Mouse (Mus musculus): Measurements from ENCODE around the gene Ctdsp1. TPM values are rescaled to one million over a fixed set of nuclear protein-coding genes. Genes with fewer than 3 reads are reported as not detected.

Ctdsp1 gene
- polyA plus RNA-seq, 1 experiment from 2014 or later: 41.5 TPM

DNA sequence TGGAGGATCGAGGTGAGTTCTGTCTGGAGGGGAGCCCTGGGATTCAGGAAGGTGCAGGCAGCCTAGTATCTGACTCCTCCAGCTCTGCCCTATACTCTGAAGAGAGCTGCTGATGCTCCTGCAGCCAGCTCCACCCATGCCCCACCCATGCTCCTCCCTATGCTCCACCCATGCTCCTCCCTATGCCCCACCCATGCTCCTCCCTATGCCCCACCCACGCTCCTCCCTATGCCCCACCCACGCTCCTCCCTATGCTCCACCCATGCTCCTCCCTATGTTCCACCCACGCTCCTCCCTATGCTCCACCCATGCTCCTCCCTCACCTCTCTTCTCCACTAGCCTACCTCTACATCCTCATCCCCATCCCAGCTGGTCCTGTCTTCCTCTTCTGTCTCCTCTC lies 23.8 kb downstream of the Ctdsp1 start:
- Histone ChIP-seq H3K9ac (ENCODE audit: low read length) (no peak overlapping the region), H3K36me3 (ENCODE audit: control insufficient read depth, insufficient read depth, low read length) (no peaks in the 10 kb centered on the region)
- WGBS: 31% methylated on average over 4 of the region's 4 CpGs

DNA sequence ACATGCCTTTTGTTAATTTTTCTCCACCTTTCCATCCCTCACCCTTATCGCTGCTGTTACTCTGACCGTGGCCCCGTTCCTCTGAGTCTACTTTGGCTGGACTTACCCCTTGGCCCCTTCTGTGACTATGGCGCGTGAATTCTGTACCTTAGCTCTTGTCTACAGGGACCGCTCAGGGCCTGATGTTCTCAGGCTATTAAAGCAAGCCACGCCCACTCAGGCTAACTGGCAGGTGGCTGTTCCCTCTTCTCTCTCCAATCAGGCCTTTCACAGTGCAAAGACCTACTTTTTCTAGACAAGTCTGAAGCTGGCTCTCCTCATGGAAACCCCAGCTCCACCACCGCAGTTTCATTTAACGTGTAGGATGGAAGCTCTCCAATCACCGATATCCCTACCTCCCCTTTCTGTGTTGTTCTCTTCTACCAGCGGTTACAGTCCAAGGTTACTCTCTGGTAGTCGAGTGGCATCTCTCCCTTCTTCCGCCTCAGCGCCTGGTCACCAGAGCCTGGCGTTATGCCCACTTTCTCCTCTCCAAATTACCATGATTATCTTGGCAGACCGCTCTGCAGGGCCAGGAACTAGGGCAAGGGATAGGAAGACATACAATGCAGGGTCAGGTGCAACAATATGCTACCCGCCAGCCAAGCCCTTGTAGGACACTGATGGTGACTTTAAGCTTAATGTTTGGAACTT lies 27.6 kb downstream of the Ctdsp1 start:
- H3K27ac ChIP-seq (ENCODE audit: low read depth, low read length): no peak overlapping the region
- H3K4me2 ChIP-seq (ENCODE audit: low read depth): no peak overlapping the region
- H3K27me3 ChIP-seq (ENCODE audit: control insufficient read depth, insufficient read depth, low read length): no peaks in the 10 kb centered on the region
- H3K4me1 ChIP-seq (ENCODE audit: control insufficient read depth, insufficient read depth, low read length): no peaks in the 10 kb centered on the region
- no peaks in the 10 kb centered on the region for H3K36me3 ChIP-seq (ENCODE audit: control insufficient read depth, insufficient read depth, low read length)
- DNase-seq (ENCODE audit: low spot score) (no peak), ATAC-seq (ENCODE audit: insufficient read depth, low FRiP score, low TSS enrichment) (no peak)
- 77% methylated on average over 17 of the region's 17 CpGs for WGBS
- no peak overlapping the region for H3K9ac ChIP-seq (ENCODE audit: low read length)
- H3K4me3 ChIP-seq (ENCODE audit: low read depth, low read length): no peak overlapping the region
- no peaks in the 10 kb centered on the region for H3K9me3 ChIP-seq (ENCODE audit: control insufficient read depth, low read length)

More for the DNA sequence above, 23.8 kb downstream of the Ctdsp1 start:
- Histone ChIP-seq H3K27ac (ENCODE audit: low read depth, low read length) (no peak overlapping the region), H3K27me3 (ENCODE audit: control insufficient read depth, insufficient read depth, low read length) (no peaks in the 10 kb centered on the region), H3K4me2 (ENCODE audit: low read depth) (no peak overlapping the region), H3K9me3 (ENCODE audit: control insufficient read depth, low read length) (no peaks in the 10 kb centered on the region), H3K4me1 (ENCODE audit: control insufficient read depth, insufficient read depth, low read length) (no peaks in the 10 kb centered on the region), H3K4me3 (ENCODE audit: low read depth, low read length) (no peak overlapping the region)
- DNase-seq (ENCODE audit: low spot score) (no peak), ATAC-seq (ENCODE audit: insufficient read depth, low FRiP score, low TSS enrichment) (no peak)

DNA sequence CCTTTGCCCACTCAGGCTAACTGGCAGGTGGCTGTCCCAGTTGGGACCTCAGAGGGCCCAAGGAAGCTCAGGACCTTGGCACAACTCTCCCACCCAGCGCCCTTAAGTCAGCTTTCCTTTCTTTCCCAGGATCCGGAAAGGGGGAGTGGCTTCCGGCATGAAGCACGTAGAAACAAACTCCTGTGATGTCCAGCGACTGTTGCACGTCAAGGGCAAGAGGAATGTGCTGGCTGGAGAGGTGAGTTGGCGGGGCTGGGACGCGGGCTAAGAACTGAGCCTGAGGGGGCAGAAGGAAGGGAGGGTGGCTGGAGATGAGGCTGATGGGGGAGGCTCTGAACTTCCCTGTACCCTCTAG lies 28.1 kb downstream of the Ctdsp1 start:
- Histone ChIP-seq H3K4me2 (ENCODE audit: low read depth) (no peak overlapping the region), H3K9me3 (ENCODE audit: control insufficient read depth, low read length) (no peaks in the 10 kb centered on the region), H3K4me3 (ENCODE audit: low read depth, low read length) (no peak overlapping the region), H3K27me3 (ENCODE audit: control insufficient read depth, insufficient read depth, low read length) (no peaks in the 10 kb centered on the region), H3K36me3 (ENCODE audit: control insufficient read depth, insufficient read depth, low read length) (no peaks in the 10 kb centered on the region), H3K27ac (ENCODE audit: low read depth, low read length) (no peak overlapping the region), H3K9ac (ENCODE audit: low read length) (no peak overlapping the region), H3K4me1 (ENCODE audit: control insufficient read depth, insufficient read depth, low read length) (no peaks in the 10 kb centered on the region)
- DNase-seq (ENCODE audit: low spot score) (no peak), ATAC-seq (ENCODE audit: insufficient read depth, low FRiP score, low TSS enrichment) (no peak)
- 75% methylated on average over 9 of the region's 9 CpGs for WGBS

DNA sequence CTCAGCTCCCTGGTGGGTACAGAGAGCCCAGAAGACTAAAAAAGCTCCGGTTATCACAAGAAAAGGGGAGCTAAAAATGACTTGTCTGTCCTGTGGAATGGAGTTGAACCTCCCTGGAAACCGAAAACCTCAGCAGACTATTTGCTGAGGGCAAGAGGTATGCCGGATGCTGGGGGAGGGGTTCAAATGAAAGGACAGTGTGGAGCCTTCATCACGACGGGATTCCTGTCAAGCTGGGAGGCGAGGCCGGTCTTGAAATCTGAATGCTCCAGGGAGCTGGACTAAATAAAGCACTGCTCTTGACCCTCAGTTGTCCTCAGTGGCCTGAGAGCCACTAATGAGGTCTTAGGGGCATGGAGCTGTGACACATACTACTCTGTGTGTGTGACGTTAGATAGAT lies 31.8 kb downstream of the Ctdsp1 start:
- H3K9me3 ChIP-seq (ENCODE audit: control insufficient read depth, low read length): no peaks in the 10 kb centered on the region
- H3K27ac ChIP-seq (ENCODE audit: low read depth, low read length): no peak overlapping the region
- H3K9ac ChIP-seq (ENCODE audit: low read length): no peak overlapping the region
- H3K36me3 ChIP-seq (ENCODE audit: control insufficient read depth, insufficient read depth, low read length): no peaks in the 10 kb centered on the region
- H3K4me2 ChIP-seq (ENCODE audit: low read depth): no peak overlapping the region
- ATAC-seq (ENCODE audit: insufficient read depth, low FRiP score, low TSS enrichment) (no peak), DNase-seq (ENCODE audit: low spot score) (no peak)
- no peaks in the 10 kb centered on the region for H3K4me1 ChIP-seq (ENCODE audit: control insufficient read depth, insufficient read depth, low read length)
- H3K27me3 ChIP-seq (ENCODE audit: control insufficient read depth, insufficient read depth, low read length): no peaks in the 10 kb centered on the region
- H3K4me3 ChIP-seq (ENCODE audit: low read depth, low read length): no peak overlapping the region
- 36% methylated on average over 8 of the region's 8 CpGs for WGBS

DNA sequence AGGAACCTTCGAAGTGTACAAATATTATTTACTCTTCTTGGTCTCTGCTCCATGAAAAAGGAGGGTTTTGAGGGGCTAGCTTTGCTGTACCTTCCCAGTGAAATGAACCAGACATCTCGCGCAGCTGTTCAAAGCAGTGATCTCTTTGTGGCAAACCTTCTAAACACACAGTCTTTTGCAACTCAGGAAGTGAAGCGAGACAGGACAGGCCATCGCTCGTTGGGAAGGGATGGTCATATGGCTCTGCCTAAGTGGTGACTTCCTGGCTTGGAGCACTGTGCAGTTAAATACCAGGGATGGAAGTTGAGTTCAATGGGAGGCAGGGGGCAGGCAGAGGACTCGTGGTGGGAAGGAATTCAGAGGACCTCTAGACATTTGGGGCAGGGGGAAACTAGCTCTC lies 34.5 kb downstream of the Ctdsp1 start:
- DNase-seq (ENCODE audit: low spot score): no peak

DNA sequence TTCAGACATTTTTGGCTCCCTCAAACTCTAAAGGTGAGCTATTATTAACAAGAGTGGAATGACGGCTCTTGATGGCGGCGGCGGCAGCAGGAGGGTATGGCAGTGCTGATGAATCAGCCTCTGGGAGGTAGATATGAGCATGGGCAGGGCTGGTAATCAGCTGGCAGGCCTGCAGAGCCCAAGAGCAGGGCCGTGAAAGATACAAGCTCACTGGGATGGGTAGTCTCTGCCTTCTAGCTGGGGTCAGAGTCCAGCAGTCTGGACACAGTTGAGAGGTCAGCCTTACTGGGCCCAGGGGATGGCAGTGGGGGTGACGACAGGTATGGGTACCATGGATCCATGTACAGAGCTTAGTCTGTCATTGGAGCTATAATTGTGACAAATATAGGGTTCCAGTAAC lies 41.9 kb downstream of the Ctdsp1 start:
- H3K27ac ChIP-seq (ENCODE audit: low read depth, low read length): no peak overlapping the region
- no peak overlapping the region for H3K9ac ChIP-seq (ENCODE audit: low read length)
- no peak overlapping the region for H3K4me2 ChIP-seq (ENCODE audit: low read depth)
- H3K27me3 ChIP-seq (ENCODE audit: control insufficient read depth, insufficient read depth, low read length): no peaks in the 10 kb centered on the region
- H3K9me3 ChIP-seq (ENCODE audit: control insufficient read depth, low read length): no peaks in the 10 kb centered on the region
- no peaks in the 10 kb centered on the region for H3K4me1 ChIP-seq (ENCODE audit: control insufficient read depth, insufficient read depth, low read length)
- no peaks in the 10 kb centered on the region; the same call in none of the 2 replicates for H3K36me3 ChIP-seq (ENCODE audit: control insufficient read depth, insufficient read depth, low read length)
- WGBS: 86% methylated on average over 6 of the region's 6 CpGs
- no peak overlapping the region for H3K4me3 ChIP-seq (ENCODE audit: low read depth, low read length)
- no peak for DNase-seq (ENCODE audit: low spot score)
- no peak for ATAC-seq (ENCODE audit: insufficient read depth, low FRiP score, low TSS enrichment)

More for the DNA sequence above, 34.5 kb downstream of the Ctdsp1 start:
- no peak overlapping the region for H3K4me2 ChIP-seq (ENCODE audit: low read depth)
- no peak for ATAC-seq (ENCODE audit: insufficient read depth, low FRiP score, low TSS enrichment)
- no peaks in the 10 kb centered on the region for H3K36me3 ChIP-seq (ENCODE audit: control insufficient read depth, insufficient read depth, low read length)
- no peak overlapping the region for H3K27ac ChIP-seq (ENCODE audit: low read depth, low read length)
- H3K9ac ChIP-seq (ENCODE audit: low read length): no peak overlapping the region
- H3K4me1 ChIP-seq (ENCODE audit: control insufficient read depth, insufficient read depth, low read length): no peaks in the 10 kb centered on the region
- no peaks in the 10 kb centered on the region for H3K9me3 ChIP-seq (ENCODE audit: control insufficient read depth, low read length)
- 79% methylated on average over 7 of the region's 7 CpGs for WGBS
- H3K4me3 ChIP-seq (ENCODE audit: low read depth, low read length): no peak overlapping the region
- no peaks in the 10 kb centered on the region for H3K27me3 ChIP-seq (ENCODE audit: control insufficient read depth, insufficient read depth, low read length)

DNA sequence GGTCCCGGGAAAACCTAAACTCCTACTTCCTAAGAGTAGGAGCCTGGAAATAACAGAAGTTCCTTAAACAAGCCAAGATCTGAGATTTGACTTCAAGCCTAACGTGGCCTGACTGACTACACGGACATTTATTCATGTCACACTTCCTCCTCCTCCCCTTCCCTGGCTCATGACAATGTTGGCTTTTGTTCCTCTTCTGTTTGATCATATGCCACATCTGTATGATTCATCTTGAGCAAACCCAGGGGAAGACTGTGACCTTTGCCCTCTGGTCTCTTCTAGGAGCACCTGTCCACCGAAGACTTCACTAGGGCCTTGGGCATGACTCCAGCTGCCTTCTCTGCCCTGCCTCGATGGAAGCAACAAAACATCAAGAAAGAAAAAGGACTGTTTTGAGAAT lies 43.3 kb downstream of the Ctdsp1 start:
- Histone ChIP-seq H3K9me3 (ENCODE audit: control insufficient read depth, low read length) (no peaks in the 10 kb centered on the region), H3K27me3 (ENCODE audit: control insufficient read depth, insufficient read depth, low read length) (no peaks in the 10 kb centered on the region), H3K4me2 (ENCODE audit: low read depth) (no peak overlapping the region), H3K9ac (ENCODE audit: low read length) (no peak overlapping the region), H3K27ac (ENCODE audit: low read depth, low read length) (no peak overlapping the region), H3K36me3 (ENCODE audit: control insufficient read depth, insufficient read depth, low read length) (peaks cover 5% of the 10 kb centered on the region), H3K4me3 (ENCODE audit: low read depth, low read length) (no peak overlapping the region), H3K4me1 (ENCODE audit: control insufficient read depth, insufficient read depth, low read length) (no peaks in the 10 kb centered on the region)
- 58% methylated on average over 5 of the region's 5 CpGs for WGBS
- DNase-seq (ENCODE audit: low spot score): no peak
- no peak for ATAC-seq (ENCODE audit: insufficient read depth, low FRiP score, low TSS enrichment)

DNA sequence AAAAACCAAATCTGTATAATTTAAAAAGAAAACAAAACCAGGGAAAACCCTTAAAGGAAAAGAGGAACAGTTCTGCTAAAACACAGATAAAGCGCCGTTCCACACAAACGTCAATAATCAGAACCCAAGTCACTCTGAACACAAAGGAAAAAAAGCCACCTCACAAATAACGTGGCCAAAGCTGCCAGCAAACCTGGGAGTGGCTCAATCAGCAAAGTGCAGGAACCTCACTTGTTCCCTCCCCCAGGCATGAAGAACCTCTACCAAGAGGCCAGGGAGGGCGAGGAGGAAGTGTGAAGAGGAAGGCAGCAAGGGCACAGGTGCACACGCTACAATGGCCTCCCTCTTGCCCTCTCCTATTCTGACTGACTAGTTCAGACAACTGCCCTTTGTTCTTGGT lies 44.3 kb downstream of the Ctdsp1 start:
- no peaks in the 10 kb centered on the region for H3K4me1 ChIP-seq (ENCODE audit: control insufficient read depth, insufficient read depth, low read length)
- DNase-seq (ENCODE audit: low spot score): no peak
- ATAC-seq (ENCODE audit: insufficient read depth, low FRiP score, low TSS enrichment): no peak
- no peak overlapping the region for H3K9ac ChIP-seq (ENCODE audit: low read length)
- H3K27me3 ChIP-seq (ENCODE audit: control insufficient read depth, insufficient read depth, low read length): no peaks in the 10 kb centered on the region
- WGBS: 93% methylated on average over 6 of the region's 6 CpGs
- no peaks in the 10 kb centered on the region for H3K9me3 ChIP-seq (ENCODE audit: control insufficient read depth, low read length)
- peaks cover 5% of the 10 kb centered on the region for H3K36me3 ChIP-seq (ENCODE audit: control insufficient read depth, insufficient read depth, low read length)
- H3K27ac ChIP-seq (ENCODE audit: low read depth, low read length): no peak overlapping the region
- H3K4me3 ChIP-seq (ENCODE audit: low read depth, low read length): no peak overlapping the region
- no peak overlapping the region for H3K4me2 ChIP-seq (ENCODE audit: low read depth)

DNA sequence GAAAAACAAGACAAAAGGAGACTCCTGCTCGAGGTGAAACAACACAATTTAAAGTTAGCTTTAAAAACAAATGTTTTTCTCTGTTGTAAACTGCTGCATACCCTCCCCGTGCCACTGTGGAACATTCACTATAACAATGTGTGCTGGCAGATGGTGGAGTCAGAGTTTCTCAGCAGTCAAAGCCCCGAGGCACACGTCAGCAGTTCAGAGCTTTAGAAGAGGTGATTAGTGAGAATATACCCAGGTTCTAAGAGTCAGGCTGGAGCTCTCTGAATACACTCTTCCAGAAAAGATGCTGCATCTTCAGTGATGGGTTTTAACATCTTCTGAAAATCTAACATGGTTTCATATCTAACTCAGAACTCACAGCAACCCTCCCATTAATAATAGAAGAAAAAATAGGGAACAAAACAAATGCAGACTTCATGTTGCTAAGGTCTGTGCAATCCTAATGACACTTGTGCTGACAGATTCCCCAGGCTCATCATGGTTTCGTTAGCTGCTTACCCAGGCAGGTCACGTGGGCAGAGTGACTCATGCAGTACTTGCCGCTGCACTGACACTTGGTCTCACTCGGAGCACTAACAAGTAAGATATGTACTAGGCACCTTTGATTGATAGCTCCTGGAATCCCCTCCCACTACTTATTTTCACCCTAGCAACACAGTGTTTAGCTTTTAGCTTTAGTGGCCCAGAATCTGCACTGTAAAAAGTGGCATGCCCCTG lies 46.6 kb downstream of the Ctdsp1 start:
- Histone ChIP-seq H3K9me3 (ENCODE audit: control insufficient read depth, low read length) (no peaks in the 10 kb centered on the region), H3K36me3 (ENCODE audit: control insufficient read depth, insufficient read depth, low read length) (peaks cover 5% of the 10 kb centered on the region), H3K4me1 (ENCODE audit: control insufficient read depth, insufficient read depth, low read length) (no peaks in the 10 kb centered on the region), H3K27me3 (ENCODE audit: control insufficient read depth, insufficient read depth, low read length) (no peaks in the 10 kb centered on the region), H3K9ac (ENCODE audit: low read length) (no peak overlapping the region), H3K4me3 (ENCODE audit: low read depth, low read length) (no peak overlapping the region), H3K27ac (ENCODE audit: low read depth, low read length) (no peak overlapping the region), H3K4me2 (ENCODE audit: low read depth) (no peak overlapping the region)
- ATAC-seq (ENCODE audit: insufficient read depth, low FRiP score, low TSS enrichment) (no peak), DNase-seq (ENCODE audit: low spot score) (no peak)
- WGBS: 83% methylated on average over 8 of the region's 8 CpGs

All from neural tube, embryonic 11.5 days (tissue).